13 mouse cellular contexts compared by ENCODE assay signal in the genomic region with DNA sequence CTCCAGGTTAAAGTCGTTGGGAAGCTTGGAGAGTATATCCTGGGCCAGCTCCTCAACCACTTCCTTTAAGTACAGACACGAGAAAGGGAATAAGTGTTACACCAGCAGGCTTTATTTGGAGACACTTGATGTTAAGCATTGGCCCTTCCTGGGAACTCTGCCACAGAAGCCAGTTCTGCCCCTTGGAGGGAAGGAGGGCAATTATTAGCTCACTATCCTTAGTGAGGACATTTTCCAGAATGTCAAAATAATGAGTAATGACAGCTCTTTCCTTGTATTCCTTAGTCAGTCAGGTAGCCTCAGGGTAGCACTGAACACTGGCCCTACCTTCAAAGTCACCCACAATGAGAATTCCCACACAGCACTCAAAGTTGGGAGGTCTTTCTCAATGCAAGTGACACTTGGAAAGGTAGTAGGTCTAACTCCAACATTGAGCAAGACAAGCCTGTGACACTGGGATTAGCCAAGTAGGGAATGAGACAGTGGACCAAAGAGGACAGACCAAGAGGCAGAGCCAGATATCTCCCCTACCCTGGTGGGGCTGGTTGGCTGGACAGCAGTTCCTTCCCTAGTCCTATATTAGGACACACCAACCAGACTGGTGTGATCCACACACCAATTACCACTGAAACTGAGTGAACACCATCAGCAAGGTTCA.
"Had no signal": no experiment of that assay in that cellular context is flagged by ENCODE, and none has a peak within 500 bp of the region (broad histone marks: within the 10 kb centered on the region; RNA-seq: fewer than 3 reads in every experiment).

No protein-coding gene starts in this region.

- DNase-seq: kidney, adult 18-20 months; kidney, postnatal 4 days; liver, embryonic 13.5 days; liver, postnatal 0 days; thymus, postnatal 4 days had no signal

- H3K4me1 ChIP-seq: limb, embryonic 10.5 days; liver, embryonic 13.5 days; megakaryocyte, embryonic 14.5 days; midbrain, embryonic 15.5 days; neural tube, embryonic 12.5 days had no signal

- H3K4me3 ChIP-seq: layer of hippocampus, adult 2 months; limb, embryonic 10.5 days; liver, embryonic 13.5 days; megakaryocyte, embryonic 14.5 days; midbrain, embryonic 15.5 days; neural tube, embryonic 12.5 days had no signal

- H3K27ac ChIP-seq: kidney, postnatal 0 days; layer of hippocampus, adult 2 months; limb, embryonic 10.5 days; liver, embryonic 13.5 days; macrophage; midbrain, embryonic 15.5 days; neural tube, embryonic 12.5 days; stomach, postnatal 0 days had no signal
